Mouse (Mus musculus) CH12.LX (cell line): ENCODE measurements at regions not wholly inside any gene's neighbourhood (a gene's known extent, or its start where the extent isn't known, plus 50 kb on each side); places are given as distances from the start of the nearest gene placed in this dataset.

Experiments used
- DNase-seq: peaks from one replicate; pipeline ENCODE4 v3.0.0-alpha.2; 2013; ENCODE audit errors: extremely low read depth
- H3K27ac ChIP-seq: 2 replicates; pipeline ENCODE4 v1.5.1; 2012; ENCODE audit warnings: low read depth, mild to moderate bottlenecking, control low read depth, moderate library complexity; ENCODE audit not compliant: insufficient read depth
- H3K27me3 ChIP-seq: replicated peaks from 2 replicates; pipeline ENCODE3; 2012; ENCODE audit warnings: inconsistent platforms
- H3K36me3 ChIP-seq, 2 experiments: replicated peaks in 1 of 2; 2 replicates each; pipeline versions ENCODE3 to v1.6.1; 2012; ENCODE audit warnings: inconsistent platforms in 1 of 2, low read length in 1 of 2, mild to moderate bottlenecking in 1 of 2, mixed read lengths in 1 of 2, moderate library complexity in 1 of 2; ENCODE audit not compliant: control insufficient read depth in 1 of 2, insufficient read depth in 1 of 2
- H3K4me1 ChIP-seq, 2 experiments: 2 replicates each; pipeline ENCODE4 v1.6.1; 2012; ENCODE audit warnings: inconsistent platforms in 1 of 2, moderate library complexity in 1 of 2; ENCODE audit not compliant: insufficient read depth in 2 of 2, control insufficient read depth in 1 of 2
- H3K4me2 ChIP-seq: 2 replicates; pipeline ENCODE4 v1.6.1; 2012; ENCODE audit warnings: low read depth, mild to moderate bottlenecking, control low read depth; ENCODE audit not compliant: poor library complexity, insufficient read depth, severe bottlenecking
- H3K4me3 ChIP-seq, 3 experiments: fragments of 150-350 bp in 1 of 3; sonication (generic) in 1 of 3; replicated peaks in 1 of 3; 2 replicates each; pipeline versions ENCODE3 to v1.5.1; 2011 to 2012; ENCODE audit warnings: low read depth in 2 of 3, low read length in 2 of 3, mild to moderate bottlenecking in 2 of 3, moderate library complexity in 2 of 3, control low read depth in 1 of 3, improper control_type of control experiment in 1 of 3, inconsistent platforms in 1 of 3, mixed read lengths in 1 of 3; ENCODE audit not compliant: poor library complexity in 1 of 3
- H3K79me2 ChIP-seq: replicated peaks from 2 replicates; pipeline ENCODE4 v1.6.1; 2012; ENCODE audit warnings: mild to moderate bottlenecking, moderate library complexity; ENCODE audit not compliant: control insufficient read depth, poor library complexity, insufficient read depth, severe bottlenecking; ENCODE audit errors: extremely low read depth
- H3K9ac ChIP-seq: 2 replicates; pipeline ENCODE4 v1.6.1; 2012; ENCODE audit warnings: low read depth, mild to moderate bottlenecking, control low read depth, moderate library complexity; ENCODE audit not compliant: insufficient read depth
- H3K9me3 ChIP-seq: replicated peaks from 2 replicates; pipeline ENCODE3; 2012; ENCODE audit warnings: low read length, inconsistent platforms, mixed read lengths
- BHLHE40 ChIP-seq: IDR thresholded peaks from 2 replicates; pipeline ENCODE4 v1.6.1; 2011; ENCODE audit warnings: mild to moderate bottlenecking, low read depth, low read length, improper control_type of control experiment
- CHD1 ChIP-seq: IDR thresholded peaks from 2 replicates; pipeline ENCODE4 v1.6.1; 2012; ENCODE audit warnings: low read depth, low read length, improper control_type of control experiment, inconsistent platforms
- CHD2 ChIP-seq: IDR thresholded peaks from 2 replicates; pipeline ENCODE4 v1.6.1; 2011; ENCODE audit warnings: low read length, improper control_type of control experiment
- ELF1 ChIP-seq: IDR thresholded peaks from 2 replicates; pipeline ENCODE4 v1.6.1; 2014; ENCODE audit warnings: low read depth, mild to moderate bottlenecking, inconsistent platforms, low read length, improper control_type of control experiment
- EP300 ChIP-seq: IDR thresholded peaks from 2 replicates; pipeline ENCODE4 v1.6.1; 2011; ENCODE audit warnings: low read length, improper control_type of control experiment
- GABPA ChIP-seq: IDR thresholded peaks from 2 replicates; pipeline ENCODE4 v1.6.1; 2012; ENCODE audit warnings: low read depth, low read length, improper control_type of control experiment, inconsistent platforms; ENCODE audit not compliant: insufficient replicate concordance
- IRF4 ChIP-seq: IDR thresholded peaks from 2 replicates; pipeline ENCODE4 v1.6.1; 2014; ENCODE audit warnings: low read depth, mild to moderate bottlenecking, inconsistent platforms, low read length, improper control_type of control experiment
- JUND ChIP-seq: conservative IDR thresholded peaks from 2 replicates; pipeline ENCODE4 v1.6.1; 2011; ENCODE audit warnings: low read depth, low read length, improper control_type of control experiment
- KAT2A ChIP-seq: IDR thresholded peaks from 2 replicates; pipeline ENCODE4 v1.6.1; 2012; ENCODE audit warnings: low read length, improper control_type of control experiment, inconsistent platforms; ENCODE audit not compliant: insufficient replicate concordance
- MAFK ChIP-seq: IDR thresholded peaks from 2 replicates; pipeline ENCODE4 v1.6.1; 2011; ENCODE audit warnings: low read length, improper control_type of control experiment; ENCODE audit not compliant: insufficient replicate concordance
- MAZ ChIP-seq: IDR thresholded peaks from 2 replicates; pipeline ENCODE4 v1.6.1; 2012; ENCODE audit warnings: low read depth, mild to moderate bottlenecking, inconsistent platforms, low read length, improper control_type of control experiment, moderate library complexity
- PAX5 ChIP-seq: IDR thresholded peaks from 2 replicates; pipeline ENCODE4 v1.6.1; 2012; ENCODE audit warnings: low read length, inconsistent platforms, mixed read lengths
- POLR2A ChIP-seq: IDR thresholded peaks from 2 replicates; pipeline ENCODE4 v1.6.1; 2011; ENCODE audit warnings: low read depth, mild to moderate bottlenecking, improper control_type of control experiment, low read length
- POLR2AphosphoS2 ChIP-seq: IDR thresholded peaks from 2 replicates; pipeline ENCODE4 v1.6.1; 2011; ENCODE audit warnings: low read depth, low read length, improper control_type of control experiment
- RAD21 ChIP-seq: IDR thresholded peaks from 2 replicates; pipeline ENCODE4 v1.6.1; 2011; ENCODE audit warnings: low read depth, mild to moderate bottlenecking, low read length, improper control_type of control experiment, moderate library complexity
- RCOR1 ChIP-seq: conservative IDR thresholded peaks from 2 replicates; pipeline ENCODE4 v1.6.1; 2012; ENCODE audit warnings: low read depth, mild to moderate bottlenecking, inconsistent platforms, low read length, improper control_type of control experiment
- SIN3A ChIP-seq: IDR thresholded peaks from 2 replicates; pipeline ENCODE4 v1.6.1; 2012; ENCODE audit warnings: low read length, improper control_type of control experiment, inconsistent platforms
- USF1 ChIP-seq: IDR thresholded peaks from 2 replicates; pipeline ENCODE4 v1.6.1; 2014; ENCODE audit warnings: low read depth, mild to moderate bottlenecking, inconsistent platforms, low read length, improper control_type of control experiment
- USF2 ChIP-seq: conservative IDR thresholded peaks from 2 replicates; pipeline ENCODE4 v1.6.1; 2011; ENCODE audit warnings: low read depth, low read length, improper control_type of control experiment
- ZC3H11A ChIP-seq: IDR thresholded peaks from 2 replicates; pipeline ENCODE4 v1.6.1; 2012; ENCODE audit warnings: low read depth, mild to moderate bottlenecking, inconsistent platforms, low read length, improper control_type of control experiment
- ZKSCAN1 ChIP-seq: IDR thresholded peaks from 2 replicates; pipeline ENCODE4 v1.6.1; 2012; ENCODE audit warnings: low read depth, inconsistent platforms, low read length, improper control_type of control experiment, borderline replicate concordance
- ZMIZ1 ChIP-seq: IDR thresholded peaks from 2 replicates; pipeline ENCODE4 v1.6.1; 2012; ENCODE audit warnings: low read depth, mild to moderate bottlenecking, inconsistent platforms, low read length, improper control_type of control experiment
- ZNF384 ChIP-seq: IDR thresholded peaks from 2 replicates; pipeline ENCODE4 v1.6.1; 2012; ENCODE audit warnings: low read depth, low read length, improper control_type of control experiment, inconsistent platforms
- dilution Hi-C: fragments of 300-500 bp; cut with MboI; formaldehyde crosslinking; loops from 2 replicates; pipeline ENCODE4 v1.14.3; 2020; ENCODE audit warnings: low sequenced_read_pairs; ENCODE audit not compliant: extremely low pct_unique_long_range_greater_than_20kb, extremely low pct_ligation_motif_present
- in situ Hi-C: fragments of 300-500 bp; cut with MboI; formaldehyde crosslinking; loops from 3 replicates; pipeline ENCODE4 v1.14.3; 2019; ENCODE audit warnings: low sequenced_read_pairs, low pct_ligation_motif_present, low pct_unique_long_range_greater_than_20kb, mixed read lengths

DNA sequence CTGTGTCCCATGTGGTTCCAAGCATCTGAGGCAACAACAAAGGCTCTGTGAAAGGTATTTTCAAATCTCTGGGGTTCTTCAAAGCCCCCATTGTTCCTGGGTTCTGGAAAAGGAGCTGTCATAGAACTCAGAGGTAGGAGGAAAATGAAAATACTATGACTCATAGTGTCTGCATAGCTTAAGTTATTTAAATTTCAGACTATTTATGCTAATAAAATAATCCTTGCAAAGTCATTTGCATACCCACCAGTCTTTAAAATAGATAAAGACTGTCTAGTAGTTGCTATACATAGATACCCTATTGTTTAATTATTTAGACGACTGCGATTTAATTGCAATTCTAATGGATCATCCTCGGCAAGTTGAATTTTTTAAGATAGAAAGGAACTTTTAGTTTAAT, 73.9 kb upstream of the Gm4737 start:
- dilution Hi-C loops, result no loop called here
- TF ChIP-seq SIN3A (no peak), PAX5 (no peak), RCOR1 (no peak), IRF4 (no peak), POLR2A (no peak), ELF1 (no peak)
- H3K9ac ChIP-seq, result no peak overlapping the region

DNA sequence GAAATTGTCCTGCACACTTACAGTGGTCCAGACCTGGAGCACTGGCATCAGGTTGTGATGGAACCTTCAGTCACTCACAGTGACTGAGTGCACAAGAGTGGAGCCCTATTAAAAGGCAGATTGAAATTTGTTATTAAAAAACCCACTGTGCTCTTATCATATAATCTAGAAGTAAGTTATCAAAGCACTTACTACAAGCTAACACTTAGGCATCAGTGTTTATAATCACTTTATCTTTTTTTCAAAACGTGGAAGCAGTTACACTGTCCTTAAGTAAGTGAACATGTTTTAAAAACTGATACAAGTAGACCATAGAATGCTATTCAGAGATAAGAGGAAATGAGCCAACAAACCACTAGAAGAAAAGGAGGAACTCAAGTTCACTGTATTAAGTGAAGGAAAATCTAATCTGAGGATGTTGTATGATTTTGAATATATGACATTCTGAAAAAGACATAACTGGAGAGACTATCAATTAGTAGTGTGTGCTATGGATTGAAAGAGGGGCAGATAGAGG, 68.3 kb upstream of the Gm4737 start:
- Histone ChIP-seq H3K4me3 (no peak overlapping the region), H3K27ac (no peak overlapping the region), H3K79me2 (no peaks in the 10 kb centered on the region), H3K4me2 (no peak overlapping the region), H3K4me1 (no peaks in the 10 kb centered on the region), H3K9me3 (peaks cover 31% of the 10 kb centered on the region), H3K27me3 (no peaks in the 10 kb centered on the region), H3K9ac (no peak overlapping the region), H3K36me3 (no peaks in the 10 kb centered on the region)
- dilution Hi-C loops (no loop called here), in situ Hi-C loops (no loop called here)
- TF ChIP-seq MAFK (no peak), JUND (no peak), KAT2A (no peak), PAX5 (no peak), POLR2A (no peak), EP300 (no peak), CHD1 (no peak), CHD2 (no peak), USF1 (no peak), RAD21 (no peak), POLR2AphosphoS2 (no peak), ZNF384 (no peak), USF2 (no peak), GABPA (no peak), ZC3H11A (no peak), IRF4 (no peak), ZMIZ1 (no peak), MAZ (no peak), ZKSCAN1 (no peak), BHLHE40 (no peak)
- DNase-seq, result no peak

More for the DNA sequence above, 73.9 kb upstream of the Gm4737 start:
- Histone ChIP-seq H3K9me3 (peaks cover 41% of the 10 kb centered on the region), H3K4me1 (no peaks in the 10 kb centered on the region), H3K79me2 (no peaks in the 10 kb centered on the region), H3K4me3 (no peak overlapping the region), H3K27ac (no peak overlapping the region), H3K27me3 (no peaks in the 10 kb centered on the region), H3K4me2 (no peak overlapping the region), H3K36me3 (no peaks in the 10 kb centered on the region)
- no peak for DNase-seq
- in situ Hi-C loops, result no loop called here
